Mouse (Mus musculus) kidney, adult 2 months (tissue): ENCODE data around the gene C1rl.

Source experiments
- CTCF ChIP-seq: fragments of 200-500 bp; conservative IDR thresholded peaks from 2 replicates; pipeline ENCODE4 v1.5.1; 2011; ENCODE audit warnings: low read depth, mild to moderate bottlenecking, control low read depth, low read length, moderate library complexity, mixed read lengths; ENCODE audit not compliant: insufficient read depth, insufficient read length
- POLR2A ChIP-seq: fragments of 200-500 bp; IDR thresholded peaks from one replicate; pipeline ENCODE4 v1.6.1; 2011; ENCODE audit warnings: low read depth, low read length, control low read depth

DNA sequence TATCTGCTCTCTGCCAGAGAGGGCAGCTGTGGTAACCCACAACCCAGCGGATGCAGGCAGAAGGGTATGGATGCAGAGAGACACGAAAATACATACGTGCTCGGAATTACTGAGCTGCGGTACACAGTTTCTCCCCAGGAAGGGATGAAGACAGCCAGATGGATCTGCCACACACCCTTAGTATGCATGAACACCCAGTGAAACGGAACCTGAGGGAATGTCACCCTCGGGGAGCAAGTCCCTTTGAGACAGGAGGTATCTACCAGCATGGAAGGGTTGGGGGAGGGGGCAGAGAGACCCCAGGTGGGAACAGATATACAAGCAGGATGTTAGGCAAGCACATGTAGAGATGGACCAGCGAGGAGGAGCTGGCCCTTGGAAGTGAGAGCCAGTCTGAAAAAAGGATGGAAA, 29.0 kb upstream of the C1rl start:
- TF ChIP-seq CTCF, result no peak
- no peak for TF ChIP-seq POLR2A
